In the genomic region with DNA sequence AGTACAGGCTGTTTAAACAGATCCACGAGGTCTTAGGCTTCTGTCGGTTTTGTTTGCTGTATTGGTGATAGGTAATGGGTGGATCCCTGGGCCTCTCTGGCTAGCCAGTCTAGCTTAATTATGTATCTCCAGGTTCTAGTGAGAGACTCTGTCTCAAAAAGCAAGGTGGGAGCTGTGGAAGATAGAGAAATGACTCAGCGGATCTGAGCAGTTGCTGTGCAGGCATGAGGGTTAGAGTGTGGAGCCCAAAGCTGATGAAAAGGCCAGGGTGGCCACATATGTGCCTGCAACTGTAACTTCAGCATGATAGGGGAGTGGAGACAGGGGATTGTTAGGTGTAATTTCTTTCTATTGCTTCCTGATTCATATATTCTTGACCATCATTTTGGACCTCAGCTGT, we compare ENCODE assay signal across 33 mouse cellular contexts.
"Had no signal": no experiment of that assay in that cellular context is flagged by ENCODE, and none has a peak within 500 bp of the region (broad histone marks: within the 10 kb centered on the region; RNA-seq: fewer than 3 reads in every experiment).

No protein-coding gene starts in this region.

- H3K4me1 ChIP-seq: hindbrain, embryonic 10.5 days; hindbrain, embryonic 12.5 days had no signal

- H3K27me3 ChIP-seq: heart, embryonic 12.5 days; heart, embryonic 13.5 days; heart, embryonic 15.5 days; hindbrain, embryonic 12.5 days; hindbrain, embryonic 13.5 days; hindbrain, embryonic 15.5 days; intestine, embryonic 15.5 days; kidney, embryonic 15.5 days had no signal

- H3K9ac ChIP-seq: heart, embryonic 12.5 days; heart, embryonic 13.5 days; heart, embryonic 15.5 days; hindbrain, embryonic 12.5 days; hindbrain, embryonic 13.5 days; hindbrain, embryonic 14.5 days; hindbrain, embryonic 15.5 days; intestine, embryonic 15.5 days; kidney, embryonic 15.5 days had no signal

- H3K9me3 ChIP-seq: heart, embryonic 12.5 days; heart, embryonic 13.5 days; heart, embryonic 15.5 days; hindbrain, embryonic 10.5 days; hindbrain, embryonic 12.5 days; hindbrain, embryonic 13.5 days; hindbrain, embryonic 15.5 days; intestine, embryonic 15.5 days; kidney, embryonic 15.5 days had no signal

- ATAC-seq: inflammation-experienced regulatory T-cells, adult 6 months; intestine, embryonic 16.5 days; intestine, postnatal 0 days had no signal

- H3K4me3 ChIP-seq: heart, embryonic 12.5 days; heart, embryonic 13.5 days; heart, embryonic 15.5 days; hindbrain, embryonic 10.5 days; hindbrain, embryonic 12.5 days; hindbrain, embryonic 13.5 days; hindbrain, embryonic 15.5 days; intestine, embryonic 15.5 days; kidney, embryonic 15.5 days; layer of hippocampus, adult 2 months; left cerebral cortex, adult 2 months had no signal

- DNase-seq: heart, postnatal 10 days; heart, postnatal 14 days; heart, postnatal 36 days; heart, postnatal 4 days; kidney, adult 11 months; kidney, adult 18-20 months; kidney, adult 2 months; kidney, adult 8-10 months; kidney, adult 9 months; kidney, postnatal 10 days; kidney, postnatal 14 days; kidney, postnatal 25 days; kidney, postnatal 36 days; kidney, postnatal 4 days; layer of hippocampus, adult 9-11 months; layer of hippocampus, postnatal 36 days had no signal

- H3K36me3 ChIP-seq: heart, embryonic 12.5 days; heart, embryonic 13.5 days; heart, embryonic 15.5 days; hindbrain, embryonic 10.5 days; hindbrain, embryonic 12.5 days; hindbrain, embryonic 15.5 days; intestine, embryonic 15.5 days; kidney, embryonic 15.5 days had no signal

- H3K4me2 ChIP-seq: heart, embryonic 12.5 days; heart, embryonic 13.5 days; heart, embryonic 15.5 days; hindbrain, embryonic 12.5 days; hindbrain, embryonic 13.5 days; hindbrain, embryonic 14.5 days; hindbrain, embryonic 15.5 days; intestine, embryonic 15.5 days; kidney, embryonic 15.5 days had no signal

- H3K27ac ChIP-seq: heart, embryonic 13.5 days; heart, embryonic 15.5 days; hindbrain, embryonic 10.5 days; hindbrain, embryonic 12.5 days; hindbrain, embryonic 13.5 days; hindbrain, embryonic 14.5 days; hindbrain, embryonic 15.5 days; hindbrain, postnatal 0 days; intestine, embryonic 15.5 days; kidney, postnatal 0 days; layer of hippocampus, adult 2 months; left cerebral cortex, adult 2 months had no signal
